Mouse (Mus musculus): ENCODE data around the gene Olfr157. TPM values are rescaled to one million over a fixed set of nuclear protein-coding genes. Genes with fewer than 3 reads are reported as not detected.

Gene Olfr157
- total and polyA plus RNA-seq, 3 experiments: 0.11 TPM; not detected in 2

- Histone ChIP-seq H3K4me1 (ENCODE audit: insufficient read depth, low read depth, low read length) (peaks cover 9% of the 10 kb centered on the region; the same call in 1 of the 2 replicates), H3K9me3 (replicated peaks) (peaks cover 2% of the 10 kb centered on the region; the same call in 1 of the 2 replicates), H3K4me3 (ENCODE audit: low read depth, low read length) (peak within 1 kb of the TSS; percentile 68), H3K27me3 (ENCODE audit: insufficient read depth, low read length) (peaks cover 33% of the 10 kb centered on the region), H3K36me3 (replicated peaks) (no peaks in the 10 kb centered on the region)
- no peak for ATAC-seq (ENCODE audit: extremely low read depth, insufficient number of reproducible peaks, low FRiP score, poor library complexity, severe bottlenecking)
- TF ChIP-seq GATA1 (IDR thresholded peaks at IDR 0.05; ENCODE audit: borderline replicate concordance, low read length) (no peak), GATA2 (IDR thresholded peaks at IDR 0.05; ENCODE audit: borderline replicate concordance, low read depth, low read length) (no peak), CTCF (IDR thresholded peaks at IDR 0.05; ENCODE audit: low read depth, low read length) (no peak)
- peak; percentile 29 for DNase-seq (ENCODE audit: low spot score)
Measured at GRCm38 (mm10) chr4:43875160-43875918, 35.3 kb upstream of the Olfr157 start, which contains the start of gene Reck. TSS of gene Reck (plus strand) at chr4:43875530.

- ATAC-seq (ENCODE audit: extremely low read depth, insufficient number of reproducible peaks, low FRiP score, poor library complexity, severe bottlenecking) (no peak), DNase-seq (ENCODE audit: low spot score) (no peak)
- Histone ChIP-seq H3K4me1 (ENCODE audit: insufficient read depth, low read depth, low read length) (peaks cover 9% of the 10 kb centered on the region; the same call in 1 of the 2 replicates), H3K27me3 (ENCODE audit: insufficient read depth, low read length) (peaks cover 33% of the 10 kb centered on the region), H3K9me3 (replicated peaks) (peaks cover 2% of the 10 kb centered on the region; the same call in 1 of the 2 replicates), H3K36me3 (replicated peaks) (no peaks in the 10 kb centered on the region), H3K4me3 (ENCODE audit: low read depth, low read length) (no peak overlapping the region)
- TF ChIP-seq GATA1 (IDR thresholded peaks at IDR 0.05; ENCODE audit: borderline replicate concordance, low read length) (no peak), GATA2 (IDR thresholded peaks at IDR 0.05; ENCODE audit: borderline replicate concordance, low read depth, low read length) (no peak), TAL1 (conservative IDR thresholded peaks at IDR 0.05; ENCODE audit: low read depth, low read length) (no peak), POLR2AphosphoS5 (IDR thresholded peaks at IDR 0.05; ENCODE audit: insufficient replicate concordance, low read depth, low read length) (no peak), CTCF (IDR thresholded peaks at IDR 0.05; ENCODE audit: low read depth, low read length) (no peak)
Measured at GRCm38 (mm10) chr4:43874501-43874900, 34.5 kb upstream of the Olfr157 start.

GRCm38 (mm10) chr4:43869821-43870220 is 29.8 kb upstream of the Olfr157 start:
- ATAC-seq (ENCODE audit: extremely low read depth, insufficient number of reproducible peaks, low FRiP score, poor library complexity, severe bottlenecking): no peak
- H3K4me1 ChIP-seq (ENCODE audit: insufficient read depth, low read depth, low read length): 0 out of 2 replicates have a peak, but pooled peaks cover under 1% of the 10 kb centered on the region
- no peaks in the 10 kb centered on the region for H3K36me3 ChIP-seq (replicated peaks)
- H3K9me3 ChIP-seq (replicated peaks): peaks cover 2% of the 10 kb centered on the region; the same call in 1 of the 2 replicates
- no peak for DNase-seq (ENCODE audit: low spot score)
- no peak overlapping the region for H3K4me3 ChIP-seq (ENCODE audit: low read depth, low read length)
- TF ChIP-seq CTCF (IDR thresholded peaks at IDR 0.05; ENCODE audit: low read depth, low read length): no peak
- TF ChIP-seq TAL1 (conservative IDR thresholded peaks at IDR 0.05; ENCODE audit: low read depth, low read length): no peak
- no peak for TF ChIP-seq POLR2AphosphoS5 (IDR thresholded peaks at IDR 0.05; ENCODE audit: insufficient replicate concordance, low read depth, low read length)
- TF ChIP-seq GATA1 (IDR thresholded peaks at IDR 0.05; ENCODE audit: borderline replicate concordance, low read length): no peak
- TF ChIP-seq GATA2 (IDR thresholded peaks at IDR 0.05; ENCODE audit: borderline replicate concordance, low read depth, low read length): no peak
- peaks cover 18% of the 10 kb centered on the region for H3K27me3 ChIP-seq (ENCODE audit: insufficient read depth, low read length)

- H3K27me3 ChIP-seq (ENCODE audit: insufficient read depth, low read length): peaks cover 5% of the 10 kb centered on the region; the same call in 1 of the 2 replicates
- no peaks in the 10 kb centered on the region for H3K4me1 ChIP-seq (ENCODE audit: insufficient read depth, low read depth, low read length)
- H3K4me3 ChIP-seq (ENCODE audit: low read depth, low read length): no peak overlapping the region
- no peaks in the 10 kb centered on the region for H3K36me3 ChIP-seq (replicated peaks)
- no peak for DNase-seq (ENCODE audit: low spot score)
- no peaks in the 10 kb centered on the region for H3K9me3 ChIP-seq (replicated peaks)
- TF ChIP-seq CTCF (IDR thresholded peaks at IDR 0.05; ENCODE audit: low read depth, low read length): no peak
- TF ChIP-seq GATA2 (IDR thresholded peaks at IDR 0.05; ENCODE audit: borderline replicate concordance, low read depth, low read length): no peak
- TF ChIP-seq POLR2AphosphoS5 (IDR thresholded peaks at IDR 0.05; ENCODE audit: insufficient replicate concordance, low read depth, low read length): no peak
- ATAC-seq (ENCODE audit: extremely low read depth, insufficient number of reproducible peaks, low FRiP score, poor library complexity, severe bottlenecking): no peak
Measured at GRCm38 (mm10) chr4:43863298-43863697, 23.3 kb upstream of the Olfr157 start.

GRCm38 (mm10) chr4:43860744-43861519 is 20.9 kb upstream of the Olfr157 start:
- DNase-seq (ENCODE audit: low spot score) (peak; percentile 19), ATAC-seq (ENCODE audit: extremely low read depth, insufficient number of reproducible peaks, low FRiP score, poor library complexity, severe bottlenecking) (no peak)
- TF ChIP-seq POLR2AphosphoS5 (IDR thresholded peaks at IDR 0.05; ENCODE audit: insufficient replicate concordance, low read depth, low read length) (no peak), CTCF (IDR thresholded peaks at IDR 0.05; ENCODE audit: low read depth, low read length) (peak; percentile 53)
- Histone ChIP-seq H3K9me3 (replicated peaks) (no peaks in the 10 kb centered on the region), H3K4me1 (ENCODE audit: insufficient read depth, low read depth, low read length) (no peaks in the 10 kb centered on the region), H3K4me3 (ENCODE audit: low read depth, low read length) (no peak overlapping the region), H3K36me3 (replicated peaks) (no peaks in the 10 kb centered on the region), H3K27me3 (ENCODE audit: insufficient read depth, low read length) (peaks cover 2% of the 10 kb centered on the region; the same call in 1 of the 2 replicates)

- ATAC-seq (ENCODE audit: extremely low read depth, insufficient number of reproducible peaks, low FRiP score, poor library complexity, severe bottlenecking) (no peak), DNase-seq (ENCODE audit: low spot score) (no peak)
- no peaks in the 10 kb centered on the region for H3K9me3 ChIP-seq (replicated peaks)
- H3K27me3 ChIP-seq (ENCODE audit: insufficient read depth, low read length): peaks cover 2% of the 10 kb centered on the region; the same call in 1 of the 2 replicates
- H3K4me1 ChIP-seq (ENCODE audit: insufficient read depth, low read depth, low read length): no peaks in the 10 kb centered on the region
- TF ChIP-seq GATA2 (IDR thresholded peaks at IDR 0.05; ENCODE audit: borderline replicate concordance, low read depth, low read length) (no peak), POLR2AphosphoS5 (IDR thresholded peaks at IDR 0.05; ENCODE audit: insufficient replicate concordance, low read depth, low read length) (no peak), CTCF (IDR thresholded peaks at IDR 0.05; ENCODE audit: low read depth, low read length) (no peak), GATA1 (IDR thresholded peaks at IDR 0.05; ENCODE audit: borderline replicate concordance, low read length) (no peak), TAL1 (conservative IDR thresholded peaks at IDR 0.05; ENCODE audit: low read depth, low read length) (no peak)
- H3K4me3 ChIP-seq (ENCODE audit: low read depth, low read length): no peak overlapping the region
- H3K36me3 ChIP-seq (replicated peaks): no peaks in the 10 kb centered on the region
Measured at GRCm38 (mm10) chr4:43859886-43860285, 19.9 kb upstream of the Olfr157 start.

Data from G1E (cell line).